Mouse (Mus musculus) duodenum, adult 2 months (tissue): ENCODE results near the gene Nop53. TPM values are rescaled to one million over a fixed set of nuclear protein-coding genes. Genes with fewer than 3 reads are reported as not detected.

Experiments used
- polyA plus RNA-seq: library from polyadenylated mRNA; depleted of rRNA; stranded (reverse); fragments of >200 nt; gene quantifications from 2 replicates; pipeline ENCODE4 v1.2.3, GENCODE M21; 2012; ENCODE audit warnings: low replicate concordance; rRNA removed

Nop53 gene
- 49.3 and 70.6 TPM in 2 replicates for polyA plus RNA-seq

DNA sequence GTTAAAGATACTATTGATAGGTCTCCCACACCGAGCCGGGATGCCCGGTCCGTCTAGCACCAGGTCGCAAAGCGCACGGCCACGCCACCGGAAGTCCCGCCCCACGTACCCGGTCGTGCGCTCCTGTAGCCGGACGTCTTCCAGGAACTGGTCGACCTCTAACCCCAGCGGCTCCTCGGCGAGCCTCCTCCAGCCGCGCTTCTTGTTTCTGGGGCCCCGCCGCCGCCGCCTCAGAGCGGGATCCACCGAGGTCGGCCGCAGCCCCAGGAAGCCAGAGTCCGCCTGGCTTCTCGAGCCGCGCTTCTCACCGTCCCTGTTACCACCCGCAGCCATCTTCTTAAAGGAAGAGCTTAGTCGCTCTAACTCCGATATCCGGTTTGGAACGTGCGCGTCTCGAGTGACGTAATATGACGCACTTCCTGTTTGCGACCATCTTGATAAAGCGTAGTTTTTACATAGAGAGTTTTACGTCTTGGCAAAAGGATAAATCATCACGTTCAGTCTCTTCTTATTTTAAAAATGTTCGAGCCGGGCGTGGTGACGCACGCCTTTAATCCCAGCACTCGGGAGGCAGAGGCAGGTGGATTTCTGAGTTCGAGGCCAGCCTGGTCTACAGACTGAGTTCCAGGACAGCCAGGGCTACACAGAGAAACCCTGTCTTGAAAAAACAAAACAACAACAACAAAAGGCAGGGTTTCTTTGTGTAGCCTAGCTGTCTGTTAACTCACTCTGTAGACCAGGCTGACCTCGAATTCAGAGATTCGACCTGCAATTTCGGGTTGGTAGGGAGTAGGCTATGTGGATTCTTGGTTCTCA lies at the start of gene Nop53:
Gene Nop53 (minus strand): TSS at position 354 of the 816 bp plus-strand sequence.

DNA sequence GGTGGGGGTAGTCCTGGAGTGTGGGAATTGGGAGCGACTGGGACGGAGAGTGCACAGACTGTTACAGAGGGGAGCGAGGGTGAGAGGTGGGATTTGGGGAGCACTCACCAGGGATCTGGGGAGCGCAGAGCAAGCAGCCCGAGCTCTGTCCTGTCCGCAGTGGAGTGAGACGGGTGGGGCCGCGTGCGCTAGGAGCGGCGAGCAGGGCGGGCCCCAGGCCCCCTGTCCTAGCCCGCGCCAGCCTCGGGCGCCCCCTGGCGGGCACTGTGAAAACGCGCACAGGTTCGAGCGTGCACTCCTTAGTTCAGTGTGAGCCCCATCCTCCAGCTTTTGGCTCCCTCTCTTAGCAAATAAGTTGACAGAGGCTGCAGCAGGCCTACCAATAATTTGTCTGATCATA lies 21.4 kb upstream of the Nop53 start, which contains the start of gene Ehd2:
Gene Ehd2 (minus strand): TSS at position 256 of the 400 bp plus-strand sequence.

DNA sequence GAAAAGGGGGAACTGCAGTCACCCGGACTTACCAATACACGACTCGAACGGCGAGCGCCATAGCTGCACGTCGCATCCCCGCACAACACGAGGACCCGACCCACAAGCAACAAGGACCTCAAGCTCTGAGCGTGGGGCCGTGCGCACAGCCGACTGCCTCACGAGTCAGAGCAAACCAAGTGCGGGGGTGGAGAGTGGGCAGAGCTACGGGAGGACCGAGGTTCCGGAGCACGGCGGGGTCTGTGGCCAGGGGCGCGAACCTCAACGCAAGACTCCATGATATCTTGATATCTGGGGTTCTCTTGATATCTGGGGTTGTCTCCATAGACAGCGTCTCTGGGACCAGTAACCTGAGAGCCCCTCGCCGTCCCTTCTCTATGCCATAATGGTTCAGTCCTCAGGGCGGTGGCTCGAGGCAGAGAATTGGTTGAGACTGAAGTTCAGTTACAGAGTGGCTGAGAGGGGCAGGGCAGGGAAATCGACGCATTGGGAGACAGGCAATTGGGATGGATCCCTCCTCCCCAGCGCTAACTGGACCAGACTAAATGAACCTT lies 23.6 kb downstream of the Nop53 start, which contains the start of gene Selenow:
Gene Selenow (minus strand): TSS at position 183 of the 554 bp plus-strand sequence.

Other genes with a start within 250 kb of the Nop53 start
- gene Obox5, start 195.9 kb downstream of the Nop53 start, polyA plus RNA-seq, result not detected in 2 replicates
- not detected in 2 replicates for gene Obox6, start 106.4 kb downstream of the Nop53 start, polyA plus RNA-seq
- gene Crx, start 66.1 kb downstream of the Nop53 start, polyA plus RNA-seq, result not detected in 2 replicates
- gene Crxos, start 63.5 kb downstream of the Nop53 start, polyA plus RNA-seq, result not detected in 2 replicates
- gene Selenow, start 23.7 kb downstream of the Nop53 start, polyA plus RNA-seq, result 232 and 417 TPM in 2 replicates
- 13.9 and 16.5 TPM in 2 replicates for gene Ehd2, start 21.5 kb upstream of the Nop53 start, polyA plus RNA-seq
- gene Bicra, start 101.8 kb upstream of the Nop53 start, polyA plus RNA-seq, result 21.7 and 24.8 TPM in 2 replicates
- gene Zfp541, start 115.7 kb upstream of the Nop53 start, polyA plus RNA-seq, result 0.04 TPM in 1 of 2 replicates, not detected in the other
- 166 and 199 TPM in 2 replicates for gene Napa, start 152.4 kb upstream of the Nop53 start, polyA plus RNA-seq
- gene Kptn, start 173.8 kb upstream of the Nop53 start, polyA plus RNA-seq, result 13.4 and 26.8 TPM in 2 replicates
- gene Slc8a2, start 183.8 kb upstream of the Nop53 start, polyA plus RNA-seq, result 1.4 and 1.8 TPM in 2 replicates
- 17.4 and 19.3 TPM in 2 replicates for gene Meis3, start 229.0 kb upstream of the Nop53 start, polyA plus RNA-seq